Mouse (Mus musculus): Measurements from ENCODE around the gene Fasl. TPM values are rescaled to one million over a fixed set of nuclear protein-coding genes. Genes with fewer than 3 reads are reported as not detected.

Gene Fasl
- polyA plus RNA-seq, 1 experiment from 2014 or later = not detected

- Histone ChIP-seq H3K36me3 (ENCODE audit: control insufficient read depth, insufficient read depth, low read length) (no peaks in the 10 kb centered on the region), H3K27me3 (replicated peaks; ENCODE audit: control insufficient read depth, insufficient read depth, low read length) (no peaks in the 10 kb centered on the region), H3K9ac (ENCODE audit: low read depth, low read length) (no peak overlapping the region), H3K27ac (ENCODE audit: low read length) (no peak overlapping the region), H3K9me3 (ENCODE audit: control insufficient read depth, low read length) (no peaks in the 10 kb centered on the region), H3K4me3 (ENCODE audit: low read length) (no peak overlapping the region), H3K4me2 (ENCODE audit: low read depth, low read length) (no peak overlapping the region), H3K4me1 (ENCODE audit: control insufficient read depth, insufficient read depth, low read length) (no peaks in the 10 kb centered on the region)
- WGBS = 68% methylated on average over 3 of the region's 3 CpGs
- no peak for ATAC-seq
Observed at GRCm38 (mm10) chr1:161793321-161793720, 5.0 kb upstream of the Fasl start.

GRCm38 (mm10) chr1:161792687-161792969 is 4.3 kb upstream of the Fasl start:
- Histone ChIP-seq H3K27me3 (replicated peaks; ENCODE audit: control insufficient read depth, insufficient read depth, low read length) (no peaks in the 10 kb centered on the region), H3K9ac (ENCODE audit: low read depth, low read length) (no peak overlapping the region), H3K9me3 (ENCODE audit: control insufficient read depth, low read length) (no peaks in the 10 kb centered on the region), H3K4me1 (ENCODE audit: control insufficient read depth, insufficient read depth, low read length) (no peaks in the 10 kb centered on the region), H3K36me3 (ENCODE audit: control insufficient read depth, insufficient read depth, low read length) (no peaks in the 10 kb centered on the region), H3K4me3 (ENCODE audit: low read length) (no peak overlapping the region), H3K27ac (ENCODE audit: low read length) (no peak overlapping the region), H3K4me2 (ENCODE audit: low read depth, low read length) (no peak overlapping the region)
- 86% methylated on average over 4 of the region's 4 CpGs for WGBS
- ATAC-seq = 0 out of 2 replicates have a peak, but pooled peaks have one; percentile 58

- ATAC-seq = peak; percentile 59; the same call in 1 of the 2 replicates
- H3K27me3 ChIP-seq (replicated peaks; ENCODE audit: control insufficient read depth, insufficient read depth, low read length) = no peaks in the 10 kb centered on the region
- H3K9me3 ChIP-seq (ENCODE audit: control insufficient read depth, low read length) = no peaks in the 10 kb centered on the region
- no peak overlapping the region for H3K9ac ChIP-seq (ENCODE audit: low read depth, low read length)
- no peaks in the 10 kb centered on the region for H3K36me3 ChIP-seq (ENCODE audit: control insufficient read depth, insufficient read depth, low read length)
- no peak overlapping the region for H3K4me3 ChIP-seq (ENCODE audit: low read length)
- no peak overlapping the region for H3K4me2 ChIP-seq (ENCODE audit: low read depth, low read length)
- no peaks in the 10 kb centered on the region for H3K4me1 ChIP-seq (ENCODE audit: control insufficient read depth, insufficient read depth, low read length)
- WGBS = 89% methylated on average over 8 of the region's 8 CpGs
- H3K27ac ChIP-seq (ENCODE audit: low read length) = no peak overlapping the region
Observed at GRCm38 (mm10) chr1:161791854-161792686, 3.8 kb upstream of the Fasl start.

GRCm38 (mm10) chr1:161782725-161783124 is 5.6 kb downstream of the Fasl start:
- H3K9ac ChIP-seq (ENCODE audit: low read depth, low read length) = no peak overlapping the region
- H3K27me3 ChIP-seq (replicated peaks; ENCODE audit: control insufficient read depth, insufficient read depth, low read length) = no peaks in the 10 kb centered on the region
- H3K36me3 ChIP-seq (ENCODE audit: control insufficient read depth, insufficient read depth, low read length) = no peaks in the 10 kb centered on the region
- H3K4me1 ChIP-seq (ENCODE audit: control insufficient read depth, insufficient read depth, low read length) = no peaks in the 10 kb centered on the region
- no peak for ATAC-seq
- H3K27ac ChIP-seq (ENCODE audit: low read length) = no peak overlapping the region
- H3K9me3 ChIP-seq (ENCODE audit: control insufficient read depth, low read length) = no peaks in the 10 kb centered on the region
- H3K4me2 ChIP-seq (ENCODE audit: low read depth, low read length) = no peak overlapping the region
- no peak overlapping the region for H3K4me3 ChIP-seq (ENCODE audit: low read length)
- 88% methylated on average over 2 of the region's 2 CpGs for WGBS

GRCm38 (mm10) chr1:161781594-161781993 is 6.7 kb downstream of the Fasl start:
- 85% methylated on average over 5 of the region's 5 CpGs for WGBS
- H3K4me2 ChIP-seq (ENCODE audit: low read depth, low read length) = no peak overlapping the region
- no peaks in the 10 kb centered on the region for H3K4me1 ChIP-seq (ENCODE audit: control insufficient read depth, insufficient read depth, low read length)
- ATAC-seq = no peak
- no peaks in the 10 kb centered on the region for H3K36me3 ChIP-seq (ENCODE audit: control insufficient read depth, insufficient read depth, low read length)
- H3K27ac ChIP-seq (ENCODE audit: low read length) = no peak overlapping the region
- H3K27me3 ChIP-seq (replicated peaks; ENCODE audit: control insufficient read depth, insufficient read depth, low read length) = no peaks in the 10 kb centered on the region
- no peaks in the 10 kb centered on the region for H3K9me3 ChIP-seq (ENCODE audit: control insufficient read depth, low read length)
- H3K4me3 ChIP-seq (ENCODE audit: low read length) = no peak overlapping the region
- no peak overlapping the region for H3K9ac ChIP-seq (ENCODE audit: low read depth, low read length)

- Histone ChIP-seq H3K9me3 (ENCODE audit: control insufficient read depth, low read length) (no peaks in the 10 kb centered on the region), H3K9ac (ENCODE audit: low read depth, low read length) (no peak overlapping the region), H3K4me2 (ENCODE audit: low read depth, low read length) (no peak overlapping the region), H3K36me3 (ENCODE audit: control insufficient read depth, insufficient read depth, low read length) (no peaks in the 10 kb centered on the region), H3K4me1 (ENCODE audit: control insufficient read depth, insufficient read depth, low read length) (no peaks in the 10 kb centered on the region), H3K27me3 (replicated peaks; ENCODE audit: control insufficient read depth, insufficient read depth, low read length) (no peaks in the 10 kb centered on the region), H3K27ac (ENCODE audit: low read length) (no peak overlapping the region), H3K4me3 (ENCODE audit: low read length) (no peak overlapping the region)
- ATAC-seq = no peak
Observed at GRCm38 (mm10) chr1:161779057-161779456, 9.2 kb downstream of the Fasl start.

- Histone ChIP-seq H3K9ac (ENCODE audit: low read depth, low read length) (no peak overlapping the region), H3K4me1 (ENCODE audit: control insufficient read depth, insufficient read depth, low read length) (no peaks in the 10 kb centered on the region), H3K27ac (ENCODE audit: low read length) (no peak overlapping the region), H3K4me2 (ENCODE audit: low read depth, low read length) (no peak overlapping the region), H3K4me3 (ENCODE audit: low read length) (no peak overlapping the region), H3K9me3 (ENCODE audit: control insufficient read depth, low read length) (no peaks in the 10 kb centered on the region), H3K27me3 (replicated peaks; ENCODE audit: control insufficient read depth, insufficient read depth, low read length) (no peaks in the 10 kb centered on the region), H3K36me3 (ENCODE audit: control insufficient read depth, insufficient read depth, low read length) (no peaks in the 10 kb centered on the region)
- ATAC-seq = no peak
- 87% methylated on average over 6 of the region's 6 CpGs for WGBS
Observed at GRCm38 (mm10) chr1:161775151-161775550, 13.1 kb downstream of the Fasl start.

- no peaks in the 10 kb centered on the region for H3K27me3 ChIP-seq (replicated peaks; ENCODE audit: control insufficient read depth, insufficient read depth, low read length)
- WGBS = 81% methylated on average over 2 of the region's 2 CpGs
- no peaks in the 10 kb centered on the region for H3K4me1 ChIP-seq (ENCODE audit: control insufficient read depth, insufficient read depth, low read length)
- ATAC-seq = no peak
- H3K36me3 ChIP-seq (ENCODE audit: control insufficient read depth, insufficient read depth, low read length) = no peaks in the 10 kb centered on the region
- H3K9me3 ChIP-seq (ENCODE audit: control insufficient read depth, low read length) = no peaks in the 10 kb centered on the region
- H3K4me3 ChIP-seq (ENCODE audit: low read length) = no peak overlapping the region
- no peak overlapping the region for H3K4me2 ChIP-seq (ENCODE audit: low read depth, low read length)
- no peak overlapping the region for H3K9ac ChIP-seq (ENCODE audit: low read depth, low read length)
- H3K27ac ChIP-seq (ENCODE audit: low read length) = no peak overlapping the region
Observed at GRCm38 (mm10) chr1:161771293-161771692, 17.0 kb downstream of the Fasl start.

GRCm38 (mm10) chr1:161769329-161769728 is 19.0 kb downstream of the Fasl start:
- H3K27ac ChIP-seq (ENCODE audit: low read length) = no peak overlapping the region
- no peak overlapping the region for H3K4me2 ChIP-seq (ENCODE audit: low read depth, low read length)
- no peaks in the 10 kb centered on the region for H3K27me3 ChIP-seq (replicated peaks; ENCODE audit: control insufficient read depth, insufficient read depth, low read length)
- 94% methylated on average over 1 of the region's 1 CpGs for WGBS
- no peaks in the 10 kb centered on the region for H3K9me3 ChIP-seq (ENCODE audit: control insufficient read depth, low read length)
- H3K36me3 ChIP-seq (ENCODE audit: control insufficient read depth, insufficient read depth, low read length) = no peaks in the 10 kb centered on the region
- no peak overlapping the region for H3K4me3 ChIP-seq (ENCODE audit: low read length)
- ATAC-seq = no peak
- H3K9ac ChIP-seq (ENCODE audit: low read depth, low read length) = no peak overlapping the region
- H3K4me1 ChIP-seq (ENCODE audit: control insufficient read depth, insufficient read depth, low read length) = no peaks in the 10 kb centered on the region

- Histone ChIP-seq H3K4me1 (ENCODE audit: control insufficient read depth, insufficient read depth, low read length) (no peaks in the 10 kb centered on the region), H3K9me3 (ENCODE audit: control insufficient read depth, low read length) (no peaks in the 10 kb centered on the region), H3K27me3 (replicated peaks; ENCODE audit: control insufficient read depth, insufficient read depth, low read length) (no peaks in the 10 kb centered on the region), H3K4me2 (ENCODE audit: low read depth, low read length) (peak overlapping the region; percentile 21; the same call in 1 of the 2 replicates), H3K9ac (ENCODE audit: low read depth, low read length) (no peak overlapping the region), H3K4me3 (ENCODE audit: low read length) (no peak overlapping the region), H3K36me3 (ENCODE audit: control insufficient read depth, insufficient read depth, low read length) (no peaks in the 10 kb centered on the region), H3K27ac (ENCODE audit: low read length) (no peak overlapping the region)
- 56% methylated on average over 12 of the region's 12 CpGs for WGBS
- peak; percentile 89 for ATAC-seq
Observed at GRCm38 (mm10) chr1:161767101-161767524, 21.2 kb downstream of the Fasl start.

Measured in intestine, embryonic 16.5 days (tissue).